In genomic region chr2:70873168-70873567, GRCm38 (mm10) we compare ENCODE assay signal across 24 mouse cellular contexts. TPM values are rescaled to one million over a fixed set of nuclear protein-coding genes. Genes with fewer than 3 reads are reported as not detected.
DNase-seq lines count a peak whose midpoint lies in the region; ATAC-seq and TF ChIP-seq lines count a peak whose summit lies in the region.
"Had no signal": no experiment of that assay in that cellular context is flagged by ENCODE, and none has a peak within 500 bp of the region (broad histone marks: within the 10 kb centered on the region; RNA-seq: fewer than 3 reads in every experiment).

No protein-coding gene starts in this region.

- 31% methylated on average over 5 of the region's 5 CpGs for WGBS in liver, embryonic 14.5 days (ENCODE audit: insufficient replicate concordance)
- WGBS in liver, embryonic 11.5 days: 63% methylated on average over 5 of the region's 5 CpGs
- WGBS in midbrain, embryonic 11.5 days: 83% methylated on average over 5 of the region's 5 CpGs
- WGBS in midbrain, embryonic 16.5 days: 85% methylated on average over 5 of the region's 5 CpGs

- no peak overlapping the region for H3K4me2 ChIP-seq in liver, embryonic 14.5 days (ENCODE audit: low read depth)
- H3K4me2 ChIP-seq in liver, embryonic 11.5 days: no peak overlapping the region
- no peak overlapping the region for H3K4me2 ChIP-seq in midbrain, embryonic 11.5 days
- H3K4me2 ChIP-seq in midbrain, embryonic 16.5 days (ENCODE audit: low read length): no peak overlapping the region
- H3K4me2 ChIP-seq: embryonic facial prominence, embryonic 13.5 days; embryonic facial prominence, embryonic 15.5 days; forebrain, embryonic 12.5 days had no signal

- H3K36me3 ChIP-seq in liver, embryonic 14.5 days (replicated peaks; ENCODE audit: control insufficient read depth, insufficient read depth, low read depth): no peaks in the 10 kb centered on the region
- H3K36me3 ChIP-seq in liver, embryonic 11.5 days (ENCODE audit: control insufficient read depth, insufficient read depth, low read length): no peaks in the 10 kb centered on the region
- no peaks in the 10 kb centered on the region for H3K36me3 ChIP-seq in midbrain, embryonic 11.5 days (ENCODE audit: control insufficient read depth, insufficient read depth, low read length)
- H3K36me3 ChIP-seq in midbrain, embryonic 16.5 days (ENCODE audit: control insufficient read depth, insufficient read depth, low read length): no peaks in the 10 kb centered on the region
- H3K36me3 ChIP-seq: embryonic facial prominence, embryonic 13.5 days; embryonic facial prominence, embryonic 15.5 days; forebrain, embryonic 10.5 days; forebrain, embryonic 12.5 days had no signal

- no peaks in the 10 kb centered on the region for H3K9me3 ChIP-seq in liver, embryonic 14.5 days (ENCODE audit: control insufficient read depth, low read length)
- H3K9me3 ChIP-seq in liver, embryonic 11.5 days (ENCODE audit: control insufficient read depth, low read length): no peaks in the 10 kb centered on the region
- H3K9me3 ChIP-seq in midbrain, embryonic 11.5 days (ENCODE audit: control insufficient read depth, low read length): no peaks in the 10 kb centered on the region
- H3K9me3 ChIP-seq in midbrain, embryonic 16.5 days (replicated peaks; ENCODE audit: control insufficient read depth, low read length, poor library complexity, severe bottlenecking): no peaks in the 10 kb centered on the region
- H3K9me3 ChIP-seq: embryonic facial prominence, embryonic 13.5 days; embryonic facial prominence, embryonic 15.5 days; forebrain, embryonic 10.5 days; forebrain, embryonic 12.5 days had no signal

- no peak for DNase-seq in liver, embryonic 14.5 days (ENCODE audit: low read depth in 3 of 3, low spot score in 3 of 3)
- no peak for DNase-seq in liver, embryonic 11.5 days (ENCODE audit: low spot score)
- DNase-seq in midbrain, embryonic 11.5 days (ENCODE audit: low spot score, missing footprints): peak; percentile 28
- DNase-seq in embryo, embryonic 10.5 days (ENCODE audit: low spot score): no peak
- no peak for DNase-seq in yolk sac, embryonic 10.5 days (ENCODE audit: low spot score)
- DNase-seq: adrenal gland, adult 8-10 months; B cell, adult 2 months; cerebellum, adult 11-12 months; cerebellum, adult 2 months; cerebellum, adult 9-10 months; cerebellum, postnatal 25 days; embryo, embryonic 11 days had no signal

- no peaks in the 10 kb centered on the region for H3K27me3 ChIP-seq in liver, embryonic 14.5 days (ENCODE audit: control insufficient read depth, insufficient read depth, low read length)
- no peaks in the 10 kb centered on the region; the same call in 1 of the 2 replicates for H3K27me3 ChIP-seq in liver, embryonic 11.5 days (replicated peaks; ENCODE audit: control insufficient read depth, insufficient read depth, low read length)
- H3K27me3 ChIP-seq in midbrain, embryonic 11.5 days (ENCODE audit: control insufficient read depth, insufficient read depth, low read length): no peaks in the 10 kb centered on the region
- H3K27me3 ChIP-seq in midbrain, embryonic 16.5 days (ENCODE audit: control insufficient read depth, insufficient read depth, low read depth, low read length): no peaks in the 10 kb centered on the region
- H3K27me3 ChIP-seq: embryonic facial prominence, embryonic 13.5 days; embryonic facial prominence, embryonic 15.5 days; forebrain, embryonic 12.5 days; Patski had no signal

- TF ChIP-seq EP300 in liver, embryonic 14.5 days (IDR thresholded peaks at IDR 0.05; ENCODE audit: low read depth): 0 out of 2 replicates have a peak, but pooled peaks have one; percentile 39

- no peak overlapping the region for H3K9ac ChIP-seq in liver, embryonic 14.5 days (replicated peaks)
- H3K9ac ChIP-seq in liver, embryonic 11.5 days (ENCODE audit: low read depth, low read length): no peak overlapping the region
- H3K9ac ChIP-seq in midbrain, embryonic 11.5 days (ENCODE audit: low read length): no peak overlapping the region
- no peak overlapping the region for H3K9ac ChIP-seq in midbrain, embryonic 16.5 days (ENCODE audit: low read depth, low read length)
- H3K9ac ChIP-seq: embryonic facial prominence, embryonic 13.5 days; embryonic facial prominence, embryonic 15.5 days; forebrain, embryonic 12.5 days had no signal

- TF ChIP-seq CTCF in liver, embryonic 14.5 days (IDR thresholded peaks at IDR 0.05; ENCODE audit: low read depth): no peak

- H3K4me3 ChIP-seq in liver, embryonic 14.5 days (ENCODE audit: insufficient read depth in 1 of 2, low read depth in 2 of 2, low read length in 2 of 2): no peak overlapping the region
- H3K4me3 ChIP-seq in liver, embryonic 11.5 days (ENCODE audit: low read depth, low read length): no peak overlapping the region
- no peak overlapping the region for H3K4me3 ChIP-seq in midbrain, embryonic 11.5 days (ENCODE audit: low read depth, low read length)
- H3K4me3 ChIP-seq in midbrain, embryonic 16.5 days (ENCODE audit: low read depth, low read length): no peak overlapping the region
- H3K4me3 ChIP-seq: embryonic facial prominence, embryonic 13.5 days; embryonic facial prominence, embryonic 15.5 days; erythroblast, embryonic 14.5 days; forebrain, embryonic 10.5 days; forebrain, embryonic 12.5 days had no signal

- H3K4me1 ChIP-seq in liver, embryonic 14.5 days (replicated peaks; ENCODE audit: control insufficient read depth in 2 of 2, insufficient read depth in 2 of 2, low read length in 1 of 2): peaks cover 2 to 12% of the 10 kb centered on the region in 2 experiments
- peaks cover 13% of the 10 kb centered on the region for H3K4me1 ChIP-seq in liver, embryonic 11.5 days (replicated peaks; ENCODE audit: control insufficient read depth, insufficient read depth, low read length)
- H3K4me1 ChIP-seq in midbrain, embryonic 11.5 days (ENCODE audit: control insufficient read depth, insufficient read depth, low read length): no peaks in the 10 kb centered on the region
- peaks cover 9% of the 10 kb centered on the region for H3K4me1 ChIP-seq in midbrain, embryonic 16.5 days (ENCODE audit: control insufficient read depth, insufficient read depth, low read length)
- H3K4me1 ChIP-seq: embryonic facial prominence, embryonic 13.5 days; embryonic facial prominence, embryonic 15.5 days had no signal

- H3K27ac ChIP-seq in liver, embryonic 14.5 days: no peak overlapping the region
- H3K27ac ChIP-seq in liver, embryonic 11.5 days (ENCODE audit: low read depth, low read length): no peak overlapping the region
- H3K27ac ChIP-seq in midbrain, embryonic 11.5 days (ENCODE audit: low read depth, low read length): no peak overlapping the region
- H3K27ac ChIP-seq in midbrain, embryonic 16.5 days (ENCODE audit: low read length): no peak overlapping the region
- H3K27ac ChIP-seq: embryonic facial prominence, embryonic 13.5 days; embryonic facial prominence, embryonic 15.5 days; forebrain, embryonic 10.5 days; forebrain, embryonic 12.5 days had no signal

- ATAC-seq in liver, embryonic 14.5 days (ENCODE audit: insufficient read depth): no peak
- ATAC-seq in liver, embryonic 11.5 days (replicated peaks; ENCODE audit: low FRiP score): no peak
- ATAC-seq in midbrain, embryonic 11.5 days (ENCODE audit: low FRiP score): no peak
- ATAC-seq in midbrain, embryonic 16.5 days: no peak
- peak; percentile 17 for ATAC-seq in megakaryocyte progenitor cell, adult 5-6 weeks (replicated peaks; ENCODE audit: poor library complexity)
- ATAC-seq: activated CD4-positive, CD25-positive, alpha-beta regulatory T cell, adult 4 months; CD4-positive, CD25-positive, alpha-beta regulatory T cell, adult 4 months; forebrain, embryonic 14.5 days; forebrain, embryonic 16.5 days; Patski had no signal

RNA-seq across cellular contexts. Expression of gene Tlk1, which starts 47.6 kb away (rescaled TPM):
- 15.0 and 23.7 TPM in 2 replicates for polyA plus RNA-seq in liver, embryonic 14.5 days (2012; rRNA removed)
- polyA plus RNA-seq in liver, embryonic 14.5 days (2014; fragmentation: Nextera tagmentation; extraction: Ambion mirVana): 24.3 and 36.1 TPM in 2 replicates
- 52.2 and 54.7 TPM in 2 replicates for polyA plus RNA-seq in liver, embryonic 11.5 days (2014; fragmentation: Nextera tagmentation; extraction: Ambion mirVana)
- 44.6 and 45.2 TPM in 2 replicates for polyA plus RNA-seq in midbrain, embryonic 11.5 days (2014; fragmentation: Nextera tagmentation; extraction: Ambion mirVana)
- polyA plus RNA-seq in midbrain, embryonic 16.5 days (2015; fragmentation: Nextera tagmentation; extraction: Ambion mirVana): 17.2 and 20.6 TPM in 2 replicates
- 71.7 and 80.6 TPM in 2 replicates for total RNA-seq in megakaryocyte progenitor cell, adult 5-6 weeks (2015)
- 41.5 and 45.2 TPM in 2 replicates for total RNA-seq in megakaryocyte progenitor cell, adult 5-6 weeks (2017)
